Mouse (Mus musculus): Measurements from ENCODE around the gene Cd9.

- TF ChIP-seq CTCF (IDR thresholded peaks at IDR 0.05; ENCODE audit: low read depth) (no peak), EP300 (optimal IDR thresholded peaks at IDR 0.05) (no peak)
These were observed 21.1 kb upstream of the Cd9 start for GRCm38 (mm10) chr6:125515503-125516315.

All from stomach, postnatal 0 days (tissue).